Mouse (Mus musculus) spleen, adult 2 months (tissue): ENCODE measurements around the gene Snapc5. TPM values are rescaled to one million over a fixed set of nuclear protein-coding genes. Genes with fewer than 3 reads are reported as not detected.

Experiments used
- DNase-seq, 2 experiments: peaks; one replicate each; pipeline versions ENCODE4 v3.0.0 to v3.0.0-alpha.2; 2012 to 2021; ENCODE audit warnings: low spot score in 2 of 2, low read depth in 1 of 2
- H3K27ac ChIP-seq: fragments of 200-500 bp; 2 replicates; pipeline ENCODE4 v1.5.1; 2012; ENCODE audit warnings: low read length, inconsistent platforms; ENCODE audit not compliant: insufficient read depth
- H3K27me3 ChIP-seq: fragments of 200-500 bp; 2 replicates; pipeline ENCODE4 v1.6.1; 2012; ENCODE audit warnings: mild to moderate bottlenecking, moderate library complexity, low read length, inconsistent platforms; ENCODE audit not compliant: control insufficient read depth, insufficient read depth
- H3K36me3 ChIP-seq: fragments of 200-500 bp; 2 replicates; pipeline ENCODE4 v1.6.1; 2012; ENCODE audit warnings: mild to moderate bottlenecking, low read length, inconsistent platforms; ENCODE audit not compliant: control insufficient read depth, insufficient read depth
- H3K4me1 ChIP-seq: fragments of 200-500 bp; 2 replicates; pipeline ENCODE4 v1.6.1; 2011; ENCODE audit warnings: inconsistent platforms; ENCODE audit not compliant: control insufficient read depth, insufficient read depth, insufficient read length
- H3K4me3 ChIP-seq: fragments of 200-500 bp; 2 replicates; pipeline ENCODE4 v1.5.1; 2011; ENCODE audit warnings: mild to moderate bottlenecking, inconsistent platforms; ENCODE audit not compliant: insufficient read depth, insufficient read length; ENCODE audit errors: extremely low read depth
- CTCF ChIP-seq: fragments of 200-500 bp; IDR thresholded peaks from 2 replicates; pipeline ENCODE4 v1.5.1; 2011; ENCODE audit warnings: mild to moderate bottlenecking, inconsistent platforms; ENCODE audit not compliant: insufficient read depth, insufficient read length, insufficient replicate concordance; ENCODE audit errors: extremely low read depth
- POLR2A ChIP-seq: fragments of 200-500 bp; IDR thresholded peaks from 2 replicates; pipeline ENCODE4 v1.6.1; 2011; ENCODE audit warnings: low read depth, low read length, inconsistent platforms
- WGBS: fragments of 180-500 bp; shearing (Covaris S2); methylation state at CpG from one replicate; pipeline ENCODE4 v1.1.7; 2018; 5-methylcytosine and 5-hydroxymethylcytosine counted together
- polyA plus RNA-seq: library from polyadenylated mRNA; depleted of rRNA; stranded (reverse); fragments of >200 nt; gene quantifications from 2 replicates; pipeline ENCODE4 v1.2.3, GENCODE M21; 2012; rRNA removed

The Snapc5 gene
- polyA plus RNA-seq, 1 experiment, result 4.0 TPM

DNA sequence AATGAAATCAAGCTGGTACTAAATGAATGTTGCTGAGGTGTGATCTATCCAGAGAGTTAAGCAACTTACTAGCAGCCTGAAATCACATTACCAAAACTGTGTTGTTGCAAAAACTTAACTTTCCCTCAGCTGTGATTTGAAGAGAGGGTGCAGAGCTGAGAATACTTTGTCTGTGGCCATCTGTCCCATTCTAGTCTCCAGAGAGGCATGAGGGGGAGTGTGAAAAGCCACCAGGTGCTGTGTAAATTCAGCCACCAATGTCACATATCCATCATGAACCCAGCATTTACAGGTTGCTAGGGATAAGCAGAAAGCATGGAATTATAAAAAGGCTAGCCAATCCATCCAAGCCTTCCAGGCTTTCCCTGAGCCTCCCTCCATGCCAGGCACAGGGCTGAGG, 49.9 kb downstream of the Snapc5 start:
- peaks cover 7% of the 10 kb centered on the region; the same call in 1 of the 2 replicates for H3K4me1 ChIP-seq
- H3K4me3 ChIP-seq, result no peak overlapping the region
- DNase-seq, result no peak
- no peak overlapping the region for H3K27ac ChIP-seq
- TF ChIP-seq CTCF, result no peak
- TF ChIP-seq POLR2A, result no peak
- H3K27me3 ChIP-seq, result no peaks in the 10 kb centered on the region
- no peaks in the 10 kb centered on the region for H3K36me3 ChIP-seq

DNA sequence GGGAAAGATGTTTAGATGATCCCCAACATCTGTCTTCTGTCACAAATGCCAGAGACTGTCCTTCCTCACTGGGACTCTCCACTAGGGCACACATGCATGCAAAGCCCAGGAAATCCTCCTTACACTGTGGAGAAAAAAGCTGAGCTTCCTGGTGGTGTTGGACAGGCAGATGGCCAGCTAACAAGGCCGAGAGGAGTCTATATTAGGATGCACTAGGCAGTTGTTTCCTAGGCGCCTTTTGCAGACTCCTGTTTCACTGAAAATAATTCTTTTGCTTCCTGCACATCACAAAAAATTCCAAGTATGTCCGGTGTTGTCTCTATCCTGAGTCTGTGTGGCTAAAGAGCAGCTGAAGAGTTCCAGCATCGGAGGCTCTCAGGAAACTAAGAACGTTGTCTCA, 52.1 kb downstream of the Snapc5 start:
- no peak for TF ChIP-seq CTCF
- no peak for TF ChIP-seq POLR2A
- Histone ChIP-seq H3K27ac (no peak overlapping the region), H3K36me3 (peaks cover 2% of the 10 kb centered on the region; the same call in 1 of the 2 replicates), H3K27me3 (no peaks in the 10 kb centered on the region), H3K4me1 (peaks cover 7% of the 10 kb centered on the region; the same call in 1 of the 2 replicates), H3K4me3 (no peak overlapping the region)
- WGBS, result 88% methylated on average over 5 of the region's 5 CpGs
- DNase-seq, result no peak

DNA sequence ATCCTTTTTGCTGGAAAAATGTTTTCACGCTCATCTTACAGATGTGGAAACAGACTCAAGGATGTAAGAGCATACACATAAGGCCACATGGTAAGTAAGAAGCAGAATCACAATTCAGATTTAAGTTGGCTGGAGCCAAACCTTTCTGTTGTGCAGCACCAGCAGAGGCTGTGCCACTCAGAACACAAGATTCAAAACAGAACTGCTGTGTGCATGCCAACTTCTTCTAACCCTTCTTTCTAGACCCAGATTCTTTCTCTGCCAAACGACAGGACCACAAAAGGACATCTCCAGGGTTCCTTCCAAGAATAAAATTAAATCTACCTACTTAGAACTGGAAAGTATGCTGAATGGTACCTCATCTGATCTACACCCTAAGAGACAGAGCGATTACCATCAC, 52.6 kb downstream of the Snapc5 start:
- Histone ChIP-seq H3K4me3 (no peak overlapping the region), H3K27me3 (no peaks in the 10 kb centered on the region), H3K36me3 (peaks cover 2% of the 10 kb centered on the region; the same call in 1 of the 2 replicates), H3K27ac (no peak overlapping the region), H3K4me1 (peaks cover 7% of the 10 kb centered on the region; the same call in 1 of the 2 replicates)
- TF ChIP-seq POLR2A, result no peak
- WGBS, result 91% methylated on average over 3 of the region's 3 CpGs
- DNase-seq, result no peak

DNA sequence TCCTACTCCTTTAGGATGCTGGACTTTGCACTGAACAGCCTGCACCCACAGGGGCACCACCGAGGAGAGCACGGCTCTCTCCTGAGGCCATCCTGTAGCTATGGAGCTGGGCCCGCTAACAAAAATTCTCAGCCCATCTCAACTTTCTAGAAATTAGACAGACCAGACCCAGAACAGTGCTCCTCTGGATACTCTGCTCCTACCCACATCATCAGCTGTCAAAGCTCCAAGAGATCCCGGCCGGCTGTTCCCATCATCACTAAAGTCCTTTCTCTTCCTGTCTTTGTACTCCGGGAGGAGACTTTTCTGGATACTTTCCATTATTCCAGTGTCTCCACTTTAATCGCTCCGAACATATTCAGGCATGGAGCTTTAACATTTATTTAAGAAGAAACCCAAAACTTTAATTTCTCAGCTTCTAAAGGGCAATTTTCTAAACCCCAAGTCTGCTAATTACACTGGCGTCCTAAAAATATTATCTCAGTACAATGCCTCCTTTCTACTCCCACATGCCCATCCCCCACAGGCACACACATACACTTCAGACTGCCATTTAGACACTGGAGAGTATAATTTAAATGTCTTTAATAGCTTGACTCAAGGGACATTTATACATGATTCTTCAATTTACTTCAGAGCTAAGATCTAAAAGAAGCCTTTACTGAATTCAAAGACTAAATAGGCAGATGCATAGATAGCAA, 53.3 kb downstream of the Snapc5 start:
- Histone ChIP-seq H3K27ac (no peak overlapping the region), H3K27me3 (no peaks in the 10 kb centered on the region), H3K36me3 (peaks cover 2% of the 10 kb centered on the region; the same call in 1 of the 2 replicates), H3K4me1 (peaks cover 7% of the 10 kb centered on the region; the same call in 1 of the 2 replicates), H3K4me3 (no peak overlapping the region)
- TF ChIP-seq POLR2A, result no peak
- 87% methylated on average over 9 of the region's 9 CpGs for WGBS
- no peak for DNase-seq

Other genes with a start within 250 kb of the Snapc5 start
- 6.2 and 9.7 TPM in 2 replicates for gene Smad6, start 157.2 kb upstream of the Snapc5 start, polyA plus RNA-seq
- gene Lctl, start 62.1 kb upstream of the Snapc5 start, polyA plus RNA-seq, result 0.09 TPM in 1 of 2 replicates, not detected in the other
- 1.1 and 2.6 TPM in 2 replicates for gene Zwilch, start 6.2 kb upstream of the Snapc5 start, polyA plus RNA-seq
- 396 and 442 TPM in 2 replicates for gene Rpl4, start 5.9 kb upstream of the Snapc5 start, polyA plus RNA-seq
- gene Uchl4, start 55.9 kb downstream of the Snapc5 start, polyA plus RNA-seq, result not detected in 2 replicates
- gene Map2k1, start 74.4 kb downstream of the Snapc5 start, polyA plus RNA-seq, result 35.6 and 38.0 TPM in 2 replicates
- gene Tipin, start 102.3 kb downstream of the Snapc5 start, polyA plus RNA-seq, result 2.4 and 3.3 TPM in 2 replicates
- gene Dis3l, start 162.0 kb downstream of the Snapc5 start, polyA plus RNA-seq, result 4.5 and 5.1 TPM in 2 replicates
- 1.0 and 1.8 TPM in 2 replicates for gene Megf11, start 206.4 kb downstream of the Snapc5 start, polyA plus RNA-seq